33 mouse cellular contexts compared by ENCODE assay signal in genomic region chr13:42306870-42307800, GRCm38 (mm10). TPM values are rescaled to one million over a fixed set of nuclear protein-coding genes. Genes with fewer than 3 reads are reported as not detected.
A peak's percentile ranks its signal among the peaks of the same experiment; 100 is the strongest.
DNase-seq lines count a peak whose midpoint lies in the region; ATAC-seq and TF ChIP-seq lines count a peak whose summit lies in the region.
"Had no signal": no experiment of that assay in that cellular context is flagged by ENCODE, and none has a peak within 500 bp of the region (broad histone marks: within the 10 kb centered on the region; RNA-seq: fewer than 3 reads in every experiment).

No protein-coding gene starts in this region.

- H3K9me3 ChIP-seq in midbrain, embryonic 11.5 days (ENCODE audit: control insufficient read depth, low read length), result no peaks in the 10 kb centered on the region
- no peaks in the 10 kb centered on the region for H3K9me3 ChIP-seq in midbrain, embryonic 14.5 days (ENCODE audit: control insufficient read depth, low read length)
- H3K9me3 ChIP-seq: forebrain, embryonic 12.5 days; G1E; heart, embryonic 10.5 days; heart, embryonic 15.5 days; hindbrain, embryonic 12.5 days; limb, embryonic 12.5 days; lung, embryonic 15.5 days; megakaryocyte, embryonic 14.5 days; midbrain, embryonic 13.5 days had no signal

- H3K79me2 ChIP-seq in myocyte (ENCODE audit: control insufficient read depth, insufficient read depth), result no peaks in the 10 kb centered on the region

- peaks cover 8% of the 10 kb centered on the region for H3K4me1 ChIP-seq in midbrain, embryonic 11.5 days (ENCODE audit: control insufficient read depth, insufficient read depth, low read length)
- H3K4me1 ChIP-seq in midbrain, embryonic 14.5 days (ENCODE audit: control insufficient read depth, insufficient read depth, low read length), result no peaks in the 10 kb centered on the region; the same call in 1 of the 2 replicates

- 76% methylated on average over 14 of the region's 14 CpGs for WGBS in midbrain, embryonic 11.5 days
- 78% methylated on average over 14 of the region's 14 CpGs for WGBS in midbrain, embryonic 14.5 days

- intact Hi-C loops in heart, postnatal 25 days (cut with DNase I), result no loop called here

- ATAC-seq in midbrain, embryonic 11.5 days (ENCODE audit: low FRiP score), result no peak
- no peak for ATAC-seq in midbrain, embryonic 14.5 days (ENCODE audit: low FRiP score, low TSS enrichment)
- ATAC-seq: forebrain, postnatal 0 days; hindbrain, postnatal 0 days; midbrain, embryonic 13.5 days had no signal

- no peak overlapping the region for H3K4me3 ChIP-seq in midbrain, embryonic 11.5 days (ENCODE audit: low read depth, low read length)
- no peak overlapping the region for H3K4me3 ChIP-seq in midbrain, embryonic 14.5 days (replicated peaks; ENCODE audit: low read depth, low read length)
- H3K4me3 ChIP-seq in myocyte, result no peak overlapping the region
- H3K4me3 ChIP-seq: erythroblast, embryonic 14.5 days; forebrain, embryonic 12.5 days; heart, embryonic 10.5 days; heart, embryonic 15.5 days; hindbrain, embryonic 12.5 days; limb, embryonic 12.5 days; lung, embryonic 15.5 days; megakaryocyte, embryonic 14.5 days; midbrain, embryonic 13.5 days had no signal

- H3K36me3 ChIP-seq in midbrain, embryonic 11.5 days (ENCODE audit: control insufficient read depth, insufficient read depth, low read length), result no peaks in the 10 kb centered on the region
- no peaks in the 10 kb centered on the region for H3K36me3 ChIP-seq in midbrain, embryonic 14.5 days (ENCODE audit: control insufficient read depth, insufficient read depth, low read length)
- no peaks in the 10 kb centered on the region for H3K36me3 ChIP-seq in myocyte (ENCODE audit: control insufficient read depth, insufficient read depth)
- H3K36me3 ChIP-seq: forebrain, embryonic 12.5 days; G1E; hindbrain, embryonic 12.5 days; limb, embryonic 12.5 days; lung, embryonic 15.5 days; midbrain, embryonic 13.5 days had no signal

- no peak overlapping the region for H3K27ac ChIP-seq in midbrain, embryonic 11.5 days (ENCODE audit: low read depth, low read length)
- H3K27ac ChIP-seq in midbrain, embryonic 14.5 days (replicated peaks; ENCODE audit: low read depth, low read length), result no peak overlapping the region
- H3K27ac ChIP-seq: forebrain, embryonic 12.5 days; heart, embryonic 10.5 days; heart, embryonic 15.5 days; hindbrain, embryonic 12.5 days; hindbrain, postnatal 0 days; limb, embryonic 12.5 days; lung, embryonic 15.5 days; midbrain, embryonic 13.5 days had no signal

- DNase-seq in heart, adult 11 months, result peak; percentile 90
- DNase-seq in heart, postnatal 25 days (ENCODE audit: low spot score), result no peak
- DNase-seq in midbrain, embryonic 11.5 days (ENCODE audit: low spot score, missing footprints), result peak; percentile 60
- DNase-seq in midbrain, embryonic 14.5 days, result no peak
- DNase-seq in adipocyte (ENCODE audit: low spot score), result peak; percentile 37
- DNase-seq in cerebellum, adult 9-11 months, result no peak
- DNase-seq in layer of hippocampus, postnatal 36 days, result no peak
- DNase-seq: cerebellum, adult 11 months; cerebellum, postnatal 14 days; forebrain, postnatal 0 days; gastrocnemius, postnatal 10 days; heart, postnatal 36 days; kidney, adult 18-20 months; kidney, postnatal 4 days; lung, postnatal 4 days; right cerebral cortex, adult 18-20 months; spleen, adult 18-20 months; thymus, postnatal 14 days had no signal

- TF ChIP-seq POLR2A in myocyte (IDR thresholded peaks at IDR 0.05; ENCODE audit: insufficient read length, low read depth), result no peak

- H3K4me2 ChIP-seq in midbrain, embryonic 11.5 days, result no peak overlapping the region
- no peak overlapping the region for H3K4me2 ChIP-seq in midbrain, embryonic 14.5 days (ENCODE audit: low read length)
- H3K4me2 ChIP-seq in myocyte (ENCODE audit: low read depth), result peak overlapping the region; percentile 30
- H3K4me2 ChIP-seq: forebrain, embryonic 12.5 days; heart, embryonic 15.5 days; hindbrain, embryonic 12.5 days; limb, embryonic 12.5 days; lung, embryonic 15.5 days; midbrain, embryonic 13.5 days had no signal

- no peak overlapping the region for H3K9ac ChIP-seq in midbrain, embryonic 11.5 days (ENCODE audit: low read length)
- no peak overlapping the region for H3K9ac ChIP-seq in midbrain, embryonic 14.5 days (replicated peaks; ENCODE audit: low read length)
- H3K9ac ChIP-seq: forebrain, embryonic 12.5 days; forebrain, postnatal 0 days; heart, embryonic 15.5 days; hindbrain, embryonic 12.5 days; limb, embryonic 12.5 days; lung, embryonic 15.5 days; midbrain, embryonic 13.5 days had no signal

- peaks cover 11% of the 10 kb centered on the region for H3K27me3 ChIP-seq in midbrain, embryonic 11.5 days (ENCODE audit: control insufficient read depth, insufficient read depth, low read length)
- peaks cover 11% of the 10 kb centered on the region; the same call in 1 of the 2 replicates for H3K27me3 ChIP-seq in midbrain, embryonic 14.5 days (ENCODE audit: control insufficient read depth, insufficient read depth, low read length)
- H3K27me3 ChIP-seq in myocyte (ENCODE audit: control insufficient read depth, insufficient read depth, insufficient read length), result no peaks in the 10 kb centered on the region
- H3K27me3 ChIP-seq: heart, embryonic 15.5 days had no signal

- no peak overlapping the region for H3ac ChIP-seq in myocyte (ENCODE audit: control insufficient read depth, insufficient read length)

TF ChIP-seq in myocyte, 11 proteins besides CTCF, POLR2A, EP300 and RAD21:
- TF ChIP-seq MYOG (IDR thresholded peaks at IDR 0.05; ENCODE audit: control insufficient read depth in 1 of 3, insufficient read depth in 1 of 3, insufficient read length in 2 of 3, low read depth in 2 of 3) (no peak), CEBPB (IDR thresholded peaks at IDR 0.05; ENCODE audit: insufficient read depth, poor library complexity, severe bottlenecking) (no peak), SRF (IDR thresholded peaks at IDR 0.05; ENCODE audit: control insufficient read depth, insufficient read length, low read depth) (no peak), REST (IDR thresholded peaks at IDR 0.05; ENCODE audit: insufficient read depth, insufficient read length) (no peak), MAX (IDR thresholded peaks at IDR 0.05; ENCODE audit: low read depth) (no peak), USF1 (IDR thresholded peaks at IDR 0.05; ENCODE audit: low read depth) (no peak), POLR2AphosphoS2 (IDR thresholded peaks at IDR 0.05; ENCODE audit: insufficient read length, low read depth) (no peak), E2F4 (IDR thresholded peaks at IDR 0.05; ENCODE audit: insufficient read depth) (no peak), TCF12 (IDR thresholded peaks at IDR 0.05; ENCODE audit: insufficient read depth, poor library complexity, severe bottlenecking) (no peak), MYOD1 (IDR thresholded peaks at IDR 0.05; ENCODE audit: control insufficient read depth in 1 of 3, insufficient read length in 2 of 3, low read depth in 2 of 3) (no peak), TCF3 (IDR thresholded peaks at IDR 0.05; ENCODE audit: insufficient read length, low read depth) (no peak)
TF ChIP-seq in myocyte: peak in this region for 0.

RNA-seq across cellular contexts. Expression of gene Edn1, which starts 5.9 kb away (rescaled TPM):
- 1 to 10 TPM; 4.3 to 4.6 TPM for total RNA-seq in heart, postnatal 25 days (2021)
- 1.9 and 2.2 TPM in 2 replicates for polyA plus RNA-seq in midbrain, embryonic 11.5 days (2014; fragmentation: Nextera tagmentation; extraction: Ambion mirVana)
- 1.4 and 2.8 TPM in 2 replicates for polyA plus RNA-seq in midbrain, embryonic 14.5 days (2014; fragmentation: Nextera tagmentation; extraction: Ambion mirVana)
- 0.58 TPM for polyA plus RNA-seq in myocyte (2012; fragmentation: generic; extraction: Trizol)
- total RNA-seq in layer of hippocampus, postnatal 36 days (2021), result 1 to 10 TPM; 1.5 to 2.0 TPM
- total RNA-seq: granulocyte monocyte progenitor cell, adult 5-6 weeks; monocyte, adult 5-6 weeks; neutrophil, adult 5-6 weeks had no signal
- polyA plus RNA-seq: erythroblast, embryonic 14.5 days; G1E had no signal

Comparison
In these comparisons a context has a peak if more than half of its experiments do, and no peak if none do; other contexts are left out.
1. DNase-seq: peak in heart, adult 11 months (single experiment), midbrain, embryonic 11.5 days (single experiment) and adipocyte (single experiment); none in heart, postnatal 25 days (single experiment), midbrain, embryonic 14.5 days (single experiment), cerebellum, adult 9-11 months (single experiment) and layer of hippocampus, postnatal 36 days (0 of 2).